Mouse (Mus musculus): ENCODE data around the gene Tmem63a.

DNA sequence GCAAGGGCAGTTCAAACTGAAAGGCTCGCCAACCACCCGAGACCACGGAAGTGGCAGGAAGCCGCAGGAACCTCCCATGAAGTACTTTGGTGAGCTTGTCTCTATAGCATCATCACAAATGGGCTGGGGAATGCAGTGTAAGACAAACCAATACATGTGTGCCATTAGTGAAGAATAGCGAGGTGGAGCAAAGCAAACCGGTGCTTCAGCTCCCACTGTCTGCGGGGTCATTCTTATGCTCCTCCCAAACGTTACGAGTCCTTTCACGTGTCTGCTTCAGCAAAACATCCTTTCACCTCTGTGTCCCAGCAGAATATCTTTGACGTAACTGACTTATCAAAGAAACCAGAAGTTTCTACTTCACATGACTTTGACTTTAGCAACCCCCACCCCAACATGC lies 25.7 kb upstream of the Tmem63a start:
- TF ChIP-seq CTCF (IDR thresholded peaks at IDR 0.05; ENCODE audit: low read depth, low read length) (no peak), POLR2A (IDR thresholded peaks at IDR 0.05; ENCODE audit: borderline replicate concordance, low read depth, low read length) (no peak)

Measured in bone marrow macrophage, adult 2 months (primary cell).